Mouse (Mus musculus): ENCODE measurements around the gene Adgrv1.

- TF ChIP-seq POLR2A (IDR thresholded peaks at IDR 0.05; ENCODE audit: low read depth, low read length): no peak
- TF ChIP-seq CTCF (IDR thresholded peaks at IDR 0.05; ENCODE audit: borderline replicate concordance, insufficient read depth, low read length): no peak
These were observed 461.8 kb downstream of the Adgrv1 start for GRCm38 (mm10) chr13:81171115-81171514.

Measured in embryonic fibroblast, embryonic 13.5 days (primary cell).